Mouse (Mus musculus): ENCODE measurements around the gene Ramp3.

- TF ChIP-seq MAX (IDR thresholded peaks at IDR 0.05; ENCODE audit: low read depth): no peak
- TF ChIP-seq TCF3 (IDR thresholded peaks at IDR 0.05; ENCODE audit: insufficient read length, low read depth): no peak
Observed at GRCm38 (mm10) chr11:6638537-6638936, 19.8 kb upstream of the Ramp3 start, which contains the start of gene Wap.
